Mouse (Mus musculus) limb, embryonic 15.5 days (tissue): ENCODE data around the gene Olfr605. TPM values are rescaled to one million over a fixed set of nuclear protein-coding genes. Genes with fewer than 3 reads are reported as not detected.
"Not testable (repeated sequence)": the region's sequence is repeated elsewhere in the genome, so short reads cannot be mapped to it uniquely, and the experiment has no call there.

Experiments
- ATAC-seq: fragments of 200-750 bp; cut with Nextera tagmentation; 2 replicates; pipeline ENCODE4 v1.8.0; 2017; ENCODE audit warnings: low read depth, moderate TSS enrichment; ENCODE audit not compliant: insufficient number of reproducible peaks, low FRiP score, low TSS enrichment
- H3K27ac ChIP-seq: fragments of 300-500 bp; sonication (generic); 2 replicates; pipeline ENCODE4 v1.5.1; 2015; ENCODE audit warnings: moderate library complexity, mild to moderate bottlenecking, inconsistent platforms
- H3K27me3 ChIP-seq: fragments of 300-500 bp; sonication (generic); 2 replicates; pipeline ENCODE4 v1.6.1; 2015; ENCODE audit warnings: inconsistent platforms
- H3K36me3 ChIP-seq: fragments of 300-500 bp; sonication (generic); 2 replicates; pipeline ENCODE4 v1.6.1; 2015; ENCODE audit warnings: inconsistent platforms
- H3K4me1 ChIP-seq: fragments of 300-500 bp; sonication (generic); 2 replicates; pipeline ENCODE4 v1.6.1; 2015; ENCODE audit warnings: inconsistent platforms
- H3K4me2 ChIP-seq: fragments of 300-500 bp; sonication (generic); 2 replicates; pipeline ENCODE4 v1.6.1; 2015; ENCODE audit warnings: mild to moderate bottlenecking, inconsistent platforms
- H3K4me3 ChIP-seq: fragments of 300-500 bp; sonication (generic); 2 replicates; pipeline ENCODE4 v1.5.1; 2015; ENCODE audit warnings: mild to moderate bottlenecking, inconsistent platforms
- H3K9ac ChIP-seq: fragments of 300-500 bp; sonication (generic); 2 replicates; pipeline ENCODE4 v1.6.1; 2015; ENCODE audit warnings: inconsistent platforms
- H3K9me3 ChIP-seq: fragments of 300-500 bp; sonication (generic); 2 replicates; pipeline ENCODE4 v1.6.1; 2016; ENCODE audit warnings: inconsistent platforms
- WGBS: fragments of 180-500 bp; shearing (Covaris S2); methylation state at CpG from one replicate; pipeline ENCODE4 v1.1.7; 2015; 5-methylcytosine and 5-hydroxymethylcytosine counted together
- microRNA-seq: library from miRNA; unstranded; fragments of <30 nt; microRNA quantifications from one replicate; pipeline ENCODE4, GENCODE M21; 2016
- polyA plus RNA-seq: library from polyadenylated mRNA; unstranded; fragments of >200 nt; fragmentation: Nextera tagmentation; extraction: Ambion mirVana; gene quantifications from 2 replicates; pipeline ENCODE4 v1.2.1, GENCODE M21; 2015

Olfr605 gene
- not detected in 2 replicates for polyA plus RNA-seq

DNA sequence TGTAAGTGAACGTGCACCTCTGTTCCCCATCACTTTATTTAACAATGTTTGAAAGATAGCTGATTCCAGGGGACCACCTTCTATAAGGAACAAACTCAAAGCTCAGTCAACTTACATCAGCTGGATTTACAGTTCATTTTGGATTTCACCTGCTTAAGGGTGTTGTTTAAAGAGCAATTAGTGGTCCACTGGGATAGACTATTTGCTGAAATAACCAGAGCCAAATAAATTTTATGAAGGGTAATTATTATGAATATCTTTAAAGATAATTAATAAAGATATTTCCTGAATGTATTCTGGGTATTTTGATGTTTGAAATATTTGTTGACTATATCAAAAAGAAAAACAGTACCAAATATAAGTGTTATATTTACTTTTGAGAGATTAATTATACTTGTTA, at the start of gene Olfr605:
Gene Olfr605 (minus strand): TSS at position 101 of the 400 bp plus-strand sequence.
- H3K4me1 ChIP-seq = no peaks in the 10 kb centered on the region
- H3K27ac ChIP-seq = no peak within 1 kb of the TSS
- no peaks in the 10 kb centered on the region for H3K27me3 ChIP-seq
- 87% methylated on average over 1 of the region's 1 CpGs for WGBS
- H3K36me3 ChIP-seq = no peaks in the 10 kb centered on the region
- no peak for ATAC-seq
- no peaks in the 10 kb centered on the region for H3K9me3 ChIP-seq
- no peak within 1 kb of the TSS for H3K4me3 ChIP-seq
- no peak within 1 kb of the TSS for H3K4me2 ChIP-seq
- H3K9ac ChIP-seq = no peak within 1 kb of the TSS

DNA sequence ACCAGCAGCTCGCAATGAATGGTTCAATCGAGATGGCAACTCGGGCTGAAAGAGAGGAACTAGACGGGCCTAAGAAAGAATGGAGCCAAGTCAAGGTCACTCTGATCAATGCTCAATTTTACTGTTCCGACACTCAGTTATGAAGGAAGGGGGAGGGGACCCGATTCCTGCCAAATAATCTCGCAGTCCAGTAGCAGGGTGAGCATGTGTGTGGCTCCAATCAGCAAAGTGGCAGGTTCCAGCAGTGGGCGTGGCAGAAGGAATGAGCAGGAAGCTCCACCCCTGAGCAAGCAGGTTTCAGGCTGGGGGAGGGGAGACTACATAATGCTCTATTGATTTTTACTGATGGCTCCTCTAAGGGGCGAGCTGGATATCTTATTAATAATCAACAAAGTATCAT, 31.9 kb upstream of the Olfr605 start:
- H3K9me3 ChIP-seq, ATAC-seq, H3K36me3 ChIP-seq, H3K9ac ChIP-seq, H3K27ac ChIP-seq, H3K27me3 ChIP-seq, H3K4me3 ChIP-seq, H3K4me1 ChIP-seq, H3K4me2 ChIP-seq: not testable (repeated sequence)
- 84% methylated on average over 9 of the region's 9 CpGs for WGBS

DNA sequence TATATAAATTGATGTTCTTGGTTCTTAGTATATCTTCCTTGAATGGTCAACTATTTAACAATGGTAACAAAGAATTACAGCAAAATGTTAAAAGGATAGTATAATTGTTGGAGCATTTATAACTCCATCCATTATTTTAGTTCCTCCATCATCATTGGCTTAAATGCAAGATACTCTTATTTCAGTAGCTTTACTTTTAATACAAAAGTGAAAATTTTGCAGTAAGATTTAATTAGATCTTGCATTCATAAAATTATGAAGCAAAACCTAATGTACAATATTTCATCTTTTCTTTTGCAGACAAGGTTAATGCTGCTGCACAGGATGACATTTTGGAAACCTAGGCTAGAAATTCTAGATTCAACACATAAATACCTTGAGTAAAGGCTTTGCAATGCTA, 24.3 kb upstream of the Olfr605 start, which contains the start of gene Olfr608:
Gene Olfr608 (plus strand): TSS at position 301 of the 400 bp plus-strand sequence.
- no peak within 1 kb of the TSS for H3K4me2 ChIP-seq
- ATAC-seq = no peak
- H3K4me1 ChIP-seq = no peaks in the 10 kb centered on the region
- no peaks in the 10 kb centered on the region for H3K36me3 ChIP-seq
- H3K27ac ChIP-seq = no peak within 1 kb of the TSS
- no peaks in the 10 kb centered on the region for H3K9me3 ChIP-seq
- no peak within 1 kb of the TSS for H3K4me3 ChIP-seq
- no peak within 1 kb of the TSS for H3K9ac ChIP-seq
- H3K27me3 ChIP-seq = no peaks in the 10 kb centered on the region

DNA sequence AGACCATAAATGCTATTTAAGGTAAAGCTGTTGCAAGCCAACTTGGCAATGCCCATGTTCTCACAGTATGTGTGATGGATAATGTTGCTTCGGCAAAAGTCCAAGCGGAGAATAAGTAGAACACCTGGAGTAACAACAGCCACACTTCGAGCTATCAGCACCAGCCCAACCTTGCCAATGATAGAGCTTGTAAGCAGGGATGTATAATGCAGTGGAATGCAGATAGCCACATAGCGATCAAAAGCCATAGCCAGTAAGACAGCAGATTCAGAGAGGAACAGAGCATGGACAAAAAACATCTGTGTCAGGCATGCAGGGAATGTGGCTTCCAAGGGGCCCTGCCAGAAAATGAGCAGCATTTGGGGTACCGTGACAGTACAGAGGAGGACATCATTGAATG, 15.4 kb upstream of the Olfr605 start:
- no peak overlapping the region for H3K4me2 ChIP-seq
- WGBS = 86% methylated on average over 5 of the region's 5 CpGs
- no peaks in the 10 kb centered on the region for H3K4me1 ChIP-seq
- no peak overlapping the region for H3K27ac ChIP-seq
- no peaks in the 10 kb centered on the region for H3K9me3 ChIP-seq
- ATAC-seq = no peak
- no peaks in the 10 kb centered on the region for H3K27me3 ChIP-seq
- H3K9ac ChIP-seq = no peak overlapping the region
- no peak overlapping the region for H3K4me3 ChIP-seq
- H3K36me3 ChIP-seq = no peaks in the 10 kb centered on the region

DNA sequence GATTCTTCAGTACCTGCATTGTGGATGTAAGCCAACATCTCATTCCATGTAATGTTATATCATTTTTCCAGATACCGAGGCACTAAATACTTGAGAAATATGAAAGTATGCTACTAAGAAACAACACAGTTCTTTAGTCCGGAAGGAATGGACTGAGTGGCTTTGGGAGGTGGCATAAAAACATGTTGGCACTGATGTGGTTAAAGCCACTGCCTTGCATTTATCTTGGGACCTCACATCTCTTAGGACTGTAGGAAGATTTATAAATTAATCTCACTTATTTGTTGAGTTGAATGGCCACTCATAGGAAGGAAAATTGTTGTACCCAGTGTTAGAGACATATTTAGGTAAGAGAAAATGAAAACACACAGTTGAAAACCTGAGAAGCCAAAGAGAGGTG, 3.5 kb upstream of the Olfr605 start, which contains the start of gene Olfr606:
Gene Olfr606 (plus strand): TSS at position 301 of the 400 bp plus-strand sequence.
- no peaks in the 10 kb centered on the region for H3K9me3 ChIP-seq
- 91% methylated on average over 2 of the region's 2 CpGs for WGBS
- no peak within 1 kb of the TSS for H3K9ac ChIP-seq

DNA sequence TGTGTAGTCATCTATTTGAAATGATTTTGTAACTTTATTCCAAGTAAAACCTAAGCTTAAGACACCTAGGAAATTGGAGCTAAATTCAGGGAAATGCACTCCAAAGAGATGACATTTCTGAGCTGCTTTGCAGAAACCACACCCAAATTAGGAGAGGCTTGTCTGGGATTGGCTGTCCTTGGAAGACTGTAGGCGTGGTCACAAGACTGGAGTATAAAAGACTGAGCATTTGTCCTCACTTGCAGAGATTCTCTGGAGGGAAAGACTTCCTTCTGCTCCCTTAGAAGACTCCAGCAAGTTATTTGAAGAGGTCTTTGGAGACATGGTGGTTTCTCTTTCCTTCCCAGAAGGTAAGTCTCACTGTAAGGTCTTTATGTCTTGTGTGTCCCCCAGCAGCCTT, 30.5 kb downstream of the Olfr605 start, which contains the start of gene Usp17lc:
Gene Usp17lc (plus strand): TSS at position 301 of the 400 bp plus-strand sequence.
- not testable (repeated sequence) for H3K9me3 ChIP-seq, H3K27me3 ChIP-seq, H3K27ac ChIP-seq, H3K4me1 ChIP-seq, H3K36me3 ChIP-seq, H3K4me2 ChIP-seq, H3K4me3 ChIP-seq, ATAC-seq, H3K9ac ChIP-seq
- 69% methylated on average over 1 of the region's 1 CpGs for WGBS

More for the DNA sequence above, 3.5 kb upstream of the Olfr605 start, which contains the start of gene Olfr606:
- Histone ChIP-seq H3K4me2 (no peak within 1 kb of the TSS), H3K4me3 (no peak within 1 kb of the TSS), H3K27me3 (no peaks in the 10 kb centered on the region), H3K36me3 (no peaks in the 10 kb centered on the region), H3K27ac (no peak within 1 kb of the TSS), H3K4me1 (no peaks in the 10 kb centered on the region)
- ATAC-seq = no peak

DNA sequence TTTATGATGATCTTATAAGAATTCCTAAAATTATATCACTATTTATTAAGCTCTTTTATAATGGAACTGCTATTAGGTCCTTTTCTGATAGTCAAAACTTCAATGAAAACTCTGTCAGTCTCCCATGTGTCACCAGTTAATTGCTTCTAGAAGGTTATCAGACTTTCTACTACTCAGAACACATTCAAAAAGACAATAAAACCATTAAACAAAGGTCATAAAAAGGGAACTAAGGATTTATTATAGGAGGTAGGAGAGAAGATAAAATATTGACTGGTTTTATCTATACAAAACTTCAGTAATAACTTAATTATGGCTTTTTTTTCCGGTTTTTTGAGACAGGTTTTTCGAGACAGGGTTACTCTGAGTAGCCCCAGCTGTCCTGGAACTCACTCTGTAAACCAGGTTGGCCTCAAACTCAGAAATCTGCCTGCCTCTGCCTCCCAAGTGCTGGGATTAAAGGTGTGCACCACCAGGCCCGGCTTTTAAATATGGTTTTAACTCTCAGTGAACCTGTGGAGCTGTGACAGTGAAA, 38.7 kb downstream of the Olfr605 start:
- H3K27me3 ChIP-seq, ATAC-seq, H3K4me3 ChIP-seq, H3K4me1 ChIP-seq, H3K36me3 ChIP-seq, H3K9ac ChIP-seq, H3K9me3 ChIP-seq, H3K4me2 ChIP-seq, H3K27ac ChIP-seq: not testable (repeated sequence)
- 65% methylated on average over 3 of the region's 3 CpGs for WGBS

DNA sequence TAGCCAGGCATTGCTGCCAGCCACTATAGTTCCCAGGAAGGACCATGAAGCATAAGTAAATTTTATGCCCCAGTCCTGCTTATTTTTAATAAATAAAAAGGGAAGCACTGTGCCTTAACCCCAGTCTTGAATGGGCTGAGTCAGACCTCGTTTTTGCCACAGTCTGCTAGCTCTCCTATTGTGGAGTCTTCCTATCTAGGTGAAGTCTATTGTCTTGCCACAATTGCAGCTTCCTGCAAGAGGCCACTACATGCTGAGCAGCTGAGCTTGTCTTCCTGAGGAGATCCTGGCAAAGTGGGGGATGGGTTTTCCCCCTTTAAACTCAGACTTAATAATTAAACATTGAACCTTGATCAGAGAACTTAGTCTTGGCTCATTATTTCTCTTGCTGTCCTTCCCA, 46.3 kb downstream of the Olfr605 start:
- Histone ChIP-seq H3K9me3 (no peaks in the 10 kb centered on the region), H3K4me1 (no peaks in the 10 kb centered on the region), H3K9ac (no peak overlapping the region), H3K4me2 (no peak overlapping the region), H3K27ac (no peak overlapping the region), H3K27me3 (no peaks in the 10 kb centered on the region), H3K36me3 (no peaks in the 10 kb centered on the region), H3K4me3 (no peak overlapping the region)
- ATAC-seq = no peak
- WGBS = 17% methylated on average over 1 of the region's 1 CpGs

DNA sequence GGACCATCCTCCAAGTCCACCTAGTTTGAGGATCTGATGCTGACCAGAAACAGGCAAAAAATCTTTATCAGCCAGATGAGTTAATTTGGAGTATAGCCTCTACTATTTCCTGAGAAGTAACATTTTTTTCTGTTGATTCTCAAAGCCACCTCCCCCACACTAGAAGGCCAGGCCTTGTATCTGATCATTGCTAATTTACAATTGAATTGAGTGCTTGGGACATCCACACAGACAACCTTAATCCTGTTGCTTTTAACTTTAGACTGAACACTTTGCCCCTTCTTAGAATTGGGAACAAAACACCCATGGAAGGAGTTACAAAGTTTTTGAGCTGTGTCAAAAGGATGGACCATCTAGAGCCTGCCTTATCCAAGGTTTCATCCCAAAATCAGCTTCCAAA, 47.5 kb downstream of the Olfr605 start:
- H3K9ac ChIP-seq = no peak overlapping the region
- no peaks in the 10 kb centered on the region for H3K9me3 ChIP-seq
- H3K27me3 ChIP-seq = no peaks in the 10 kb centered on the region
- H3K4me2 ChIP-seq = no peak overlapping the region
- no peak overlapping the region for H3K27ac ChIP-seq
- H3K36me3 ChIP-seq = no peaks in the 10 kb centered on the region
- no peak for ATAC-seq
- no peak overlapping the region for H3K4me3 ChIP-seq
- no peaks in the 10 kb centered on the region for H3K4me1 ChIP-seq

Small RNA genes lying within 50 kb of the gene (microRNA-seq; reads per million reads assigned to microRNA genes)
- not detected for gene Gm25774

Other genes starting within 250 kb of the Olfr605 start
- not detected in 2 replicates for gene Olfr593, start 233.6 kb downstream of the Olfr605 start, polyA plus RNA-seq
- not detected in 2 replicates for gene Olfr594, start 228.4 kb downstream of the Olfr605 start, polyA plus RNA-seq
- not detected in 2 replicates for gene Usp17ld, start 192.9 kb downstream of the Olfr605 start, polyA plus RNA-seq
- not detected in 2 replicates for gene Olfr596, start 139.8 kb downstream of the Olfr605 start, polyA plus RNA-seq
- not detected in 2 replicates for gene Olfr597, start 129.1 kb downstream of the Olfr605 start, polyA plus RNA-seq
- gene Olfr598, start 121.9 kb downstream of the Olfr605 start, polyA plus RNA-seq = not detected in 2 replicates
- not detected in 2 replicates for gene Olfr599, start 109.5 kb downstream of the Olfr605 start, polyA plus RNA-seq
- not detected in 2 replicates for gene Olfr600, start 95.8 kb downstream of the Olfr605 start, polyA plus RNA-seq
- not detected in 2 replicates for gene Olfr601, start 82.8 kb downstream of the Olfr605 start, polyA plus RNA-seq
- not detected in 2 replicates for gene Olfr603, start 59.3 kb downstream of the Olfr605 start, polyA plus RNA-seq
- not detected in 2 replicates for gene Usp17lc, start 30.4 kb downstream of the Olfr605 start, polyA plus RNA-seq
- not detected in 2 replicates for gene Olfr606, start 3.6 kb upstream of the Olfr605 start, polyA plus RNA-seq
- not detected in 2 replicates for gene Olfr607, start 18.7 kb upstream of the Olfr605 start, polyA plus RNA-seq
- gene Olfr608, start 24.4 kb upstream of the Olfr605 start, polyA plus RNA-seq = not detected in 2 replicates
- gene Olfr609, start 52.6 kb upstream of the Olfr605 start, polyA plus RNA-seq = not detected in 2 replicates
- not detected in 2 replicates for gene Olfr610, start 66.7 kb upstream of the Olfr605 start, polyA plus RNA-seq
- gene Olfr611, start 75.4 kb upstream of the Olfr605 start, polyA plus RNA-seq = not detected in 2 replicates
- gene Olfr612, start 97.3 kb upstream of the Olfr605 start, polyA plus RNA-seq = not detected in 2 replicates
- gene Olfr613, start 102.6 kb upstream of the Olfr605 start, polyA plus RNA-seq = not detected in 2 replicates
- gene Olfr615, start 110.6 kb upstream of the Olfr605 start, polyA plus RNA-seq = not detected in 2 replicates
- gene Olfr616, start 123.7 kb upstream of the Olfr605 start, polyA plus RNA-seq = not detected in 2 replicates
- not detected in 2 replicates for gene Olfr617, start 127.6 kb upstream of the Olfr605 start, polyA plus RNA-seq
- 0.04 TPM in 1 of 2 replicates, not detected in the other for gene Olfr618, start 144.7 kb upstream of the Olfr605 start, polyA plus RNA-seq
- gene Olfr619, start 155.1 kb upstream of the Olfr605 start, polyA plus RNA-seq = not detected in 2 replicates
- not detected in 2 replicates for gene Olfr620, start 167.1 kb upstream of the Olfr605 start, polyA plus RNA-seq
- not detected in 2 replicates for gene Olfr622, start 197.3 kb upstream of the Olfr605 start, polyA plus RNA-seq
- not detected in 2 replicates for gene Olfr623, start 218.3 kb upstream of the Olfr605 start, polyA plus RNA-seq
- 0.02 and 0.03 TPM in 2 replicates for gene Olfr624, start 225.8 kb upstream of the Olfr605 start, polyA plus RNA-seq
- gene Olfr625-ps1, start 237.3 kb upstream of the Olfr605 start, polyA plus RNA-seq = not detected in 2 replicates